Comparison of ENCODE assay signal across 27 mouse cellular contexts in genomic region chr3:56493937-56494336, GRCm38 (mm10).
DNase-seq lines count a peak whose midpoint lies in the region; ATAC-seq lines count a peak whose summit lies in the region.
"Had no signal": no experiment of that assay in that cellular context is flagged by ENCODE, and none has a peak within 500 bp of the region (broad histone marks: within the 10 kb centered on the region; RNA-seq: fewer than 3 reads in every experiment).

No protein-coding gene starts in this region.

- no peak overlapping the region for H3K27ac ChIP-seq in forebrain, embryonic 16.5 days (ENCODE audit: low read length)
- H3K27ac ChIP-seq in forebrain, embryonic 15.5 days (replicated peaks), result no peak overlapping the region
- no peak overlapping the region for H3K27ac ChIP-seq in neural tube, embryonic 11.5 days (ENCODE audit: low read depth, low read length)
- no peak overlapping the region for H3K27ac ChIP-seq in neural tube, embryonic 15.5 days (replicated peaks)
- H3K27ac ChIP-seq in hindbrain, embryonic 14.5 days, result no peak overlapping the region
- no peak overlapping the region for H3K27ac ChIP-seq in neural tube, embryonic 13.5 days (replicated peaks)
- H3K27ac ChIP-seq: heart, embryonic 13.5 days; liver, embryonic 13.5 days had no signal

- no peaks in the 10 kb centered on the region for H3K9me3 ChIP-seq in forebrain, embryonic 16.5 days (ENCODE audit: control insufficient read depth, low read length)
- H3K9me3 ChIP-seq in forebrain, embryonic 15.5 days, result no peaks in the 10 kb centered on the region
- H3K9me3 ChIP-seq in neural tube, embryonic 11.5 days (ENCODE audit: control insufficient read depth, low read length), result no peaks in the 10 kb centered on the region
- H3K9me3 ChIP-seq in neural tube, embryonic 15.5 days (replicated peaks), result no peaks in the 10 kb centered on the region
- H3K9me3 ChIP-seq in hindbrain, embryonic 14.5 days (ENCODE audit: control insufficient read depth, low read length), result no peaks in the 10 kb centered on the region
- no peaks in the 10 kb centered on the region for H3K9me3 ChIP-seq in neural tube, embryonic 13.5 days
- H3K9me3 ChIP-seq: heart, embryonic 13.5 days; liver, embryonic 13.5 days had no signal

- no peak overlapping the region for H3K9ac ChIP-seq in forebrain, embryonic 16.5 days (replicated peaks; ENCODE audit: low read depth, low read length)
- H3K9ac ChIP-seq in forebrain, embryonic 15.5 days (replicated peaks), result no peak overlapping the region
- H3K9ac ChIP-seq in neural tube, embryonic 11.5 days (ENCODE audit: low read length), result no peak overlapping the region
- H3K9ac ChIP-seq in neural tube, embryonic 15.5 days (replicated peaks), result no peak overlapping the region
- H3K9ac ChIP-seq in hindbrain, embryonic 14.5 days, result no peak overlapping the region
- H3K9ac ChIP-seq in neural tube, embryonic 13.5 days, result no peak overlapping the region
- H3K9ac ChIP-seq: heart, embryonic 13.5 days; liver, embryonic 13.5 days had no signal

- H3K27me3 ChIP-seq in forebrain, embryonic 16.5 days (replicated peaks; ENCODE audit: control insufficient read depth, insufficient read depth, low read length), result no peaks in the 10 kb centered on the region
- H3K27me3 ChIP-seq in forebrain, embryonic 15.5 days, result no peaks in the 10 kb centered on the region
- H3K27me3 ChIP-seq in neural tube, embryonic 11.5 days (ENCODE audit: control insufficient read depth, insufficient read depth, low read length), result no peaks in the 10 kb centered on the region
- H3K27me3 ChIP-seq in neural tube, embryonic 15.5 days (replicated peaks), result no peaks in the 10 kb centered on the region
- no peaks in the 10 kb centered on the region for H3K27me3 ChIP-seq in hindbrain, embryonic 14.5 days (ENCODE audit: control insufficient read depth, insufficient read depth, low read length)
- H3K27me3 ChIP-seq in neural tube, embryonic 13.5 days, result no peaks in the 10 kb centered on the region
- H3K27me3 ChIP-seq: CH12.LX; heart, embryonic 13.5 days; liver, embryonic 13.5 days; Patski had no signal

- DNase-seq in neural tube, embryonic 11.5 days (ENCODE audit: low spot score), result peak; percentile 23
- no peak for DNase-seq in hindbrain, embryonic 14.5 days (ENCODE audit: low spot score)
- no peak for DNase-seq in testis, postnatal 10 days (ENCODE audit: low spot score)
- DNase-seq: adrenal gland, adult 2 months; B cell, adult 2 months; cerebellum, adult 8-10 months; cerebellum, postnatal 36 days; gastrocnemius, postnatal 25 days; heart, adult 18-20 months; heart, postnatal 14 days; kidney, adult 18-20 months; kidney, postnatal 4 days; liver, embryonic 13.5 days; lung, adult 2 months; right cerebral cortex, postnatal 14 days; spleen, adult 18-20 months; thymus, postnatal 14 days had no signal

- WGBS in forebrain, embryonic 16.5 days, result 6% methylated on average over 1 of the region's 1 CpGs
- 14% methylated on average over 1 of the region's 1 CpGs for WGBS in forebrain, embryonic 15.5 days
- WGBS in neural tube, embryonic 11.5 days, result 27% methylated on average over 1 of the region's 1 CpGs
- 31% methylated on average over 1 of the region's 1 CpGs for WGBS in neural tube, embryonic 15.5 days
- 3% methylated on average over 1 of the region's 1 CpGs for WGBS in hindbrain, embryonic 14.5 days
- 23% methylated on average over 1 of the region's 1 CpGs for WGBS in neural tube, embryonic 13.5 days

- ATAC-seq in forebrain, embryonic 16.5 days, result 0 out of 2 replicates have a peak, but pooled peaks have one; percentile 18
- no peak for ATAC-seq in forebrain, embryonic 15.5 days (replicated peaks)
- ATAC-seq in neural tube, embryonic 11.5 days (ENCODE audit: insufficient read depth, low FRiP score, low TSS enrichment), result peak; percentile 85; the same call in 1 of the 2 replicates
- no peak; the same call in 1 of the 2 replicates for ATAC-seq in neural tube, embryonic 15.5 days (ENCODE audit: low FRiP score)
- ATAC-seq in hindbrain, embryonic 14.5 days (ENCODE audit: low FRiP score), result 0 out of 2 replicates have a peak, but pooled peaks have one; percentile 34
- peak; percentile 53; the same call in 1 of the 2 replicates for ATAC-seq in neural tube, embryonic 13.5 days (ENCODE audit: low read depth)
- no peak for ATAC-seq in cerebellum, adult (ENCODE audit: insufficient number of reproducible peaks, low FRiP score, low TSS enrichment)
- ATAC-seq: inflammation-experienced regulatory T-cells, adult 6 months; Patski had no signal

- no peak overlapping the region for H3K4me3 ChIP-seq in forebrain, embryonic 16.5 days (replicated peaks; ENCODE audit: low read length)
- no peak overlapping the region for H3K4me3 ChIP-seq in forebrain, embryonic 15.5 days
- H3K4me3 ChIP-seq in neural tube, embryonic 11.5 days (ENCODE audit: low read depth, low read length), result no peak overlapping the region
- no peak overlapping the region for H3K4me3 ChIP-seq in neural tube, embryonic 15.5 days (replicated peaks)
- no peak overlapping the region for H3K4me3 ChIP-seq in hindbrain, embryonic 14.5 days (replicated peaks; ENCODE audit: low read length)
- H3K4me3 ChIP-seq in neural tube, embryonic 13.5 days, result no peak overlapping the region
- H3K4me3 ChIP-seq: heart, embryonic 13.5 days; liver, embryonic 13.5 days had no signal

- no peaks in the 10 kb centered on the region for H3K36me3 ChIP-seq in forebrain, embryonic 16.5 days (ENCODE audit: control insufficient read depth, insufficient read depth)
- no peaks in the 10 kb centered on the region for H3K36me3 ChIP-seq in forebrain, embryonic 15.5 days
- H3K36me3 ChIP-seq in neural tube, embryonic 11.5 days (ENCODE audit: control insufficient read depth, insufficient read depth, low read length), result no peaks in the 10 kb centered on the region
- no peaks in the 10 kb centered on the region for H3K36me3 ChIP-seq in neural tube, embryonic 15.5 days
- H3K36me3 ChIP-seq in hindbrain, embryonic 14.5 days (replicated peaks; ENCODE audit: control insufficient read depth, insufficient read depth), result no peaks in the 10 kb centered on the region
- no peaks in the 10 kb centered on the region for H3K36me3 ChIP-seq in neural tube, embryonic 13.5 days
- H3K36me3 ChIP-seq: G1E; heart, embryonic 13.5 days; liver, embryonic 13.5 days had no signal

- H3K4me2 ChIP-seq in forebrain, embryonic 16.5 days (ENCODE audit: low read length), result no peak overlapping the region
- H3K4me2 ChIP-seq in forebrain, embryonic 15.5 days (replicated peaks), result no peak overlapping the region
- H3K4me2 ChIP-seq in neural tube, embryonic 11.5 days (ENCODE audit: low read depth), result no peak overlapping the region
- no peak overlapping the region for H3K4me2 ChIP-seq in neural tube, embryonic 15.5 days
- no peak overlapping the region for H3K4me2 ChIP-seq in hindbrain, embryonic 14.5 days (replicated peaks)
- H3K4me2 ChIP-seq in neural tube, embryonic 13.5 days, result no peak overlapping the region
- H3K4me2 ChIP-seq: heart, embryonic 13.5 days; liver, embryonic 13.5 days had no signal

- H3K4me1 ChIP-seq in forebrain, embryonic 16.5 days (replicated peaks; ENCODE audit: control insufficient read depth, insufficient read depth, low read length), result no peaks in the 10 kb centered on the region; the same call in 1 of the 2 replicates
- 0 out of 2 replicates have a peak, but pooled peaks cover 5% of the 10 kb centered on the region for H3K4me1 ChIP-seq in forebrain, embryonic 15.5 days
- no peaks in the 10 kb centered on the region for H3K4me1 ChIP-seq in neural tube, embryonic 11.5 days (ENCODE audit: control insufficient read depth, insufficient read depth, low read length)
- H3K4me1 ChIP-seq in neural tube, embryonic 15.5 days, result no peaks in the 10 kb centered on the region
- H3K4me1 ChIP-seq in hindbrain, embryonic 14.5 days (replicated peaks; ENCODE audit: control insufficient read depth, insufficient read depth, low read length), result no peaks in the 10 kb centered on the region
- no peaks in the 10 kb centered on the region for H3K4me1 ChIP-seq in neural tube, embryonic 13.5 days (replicated peaks)
- H3K4me1 ChIP-seq: liver, embryonic 13.5 days had no signal

Comparison
In these comparisons a context has a peak if more than half of its experiments do, and no peak if none do; other contexts are left out.
1. ATAC-seq: peak in forebrain, embryonic 16.5 days (single experiment), neural tube, embryonic 11.5 days (single experiment), hindbrain, embryonic 14.5 days (single experiment) and neural tube, embryonic 13.5 days (single experiment); none in forebrain, embryonic 15.5 days (single experiment), neural tube, embryonic 15.5 days (single experiment) and cerebellum, adult (single experiment).